Mouse (Mus musculus) myocyte (in vitro differentiated cells): ENCODE measurements around the gene Raph1. TPM values are rescaled to one million over a fixed set of nuclear protein-coding genes. Genes with fewer than 3 reads are reported as not detected.

Source experiments
- H3K27me3 ChIP-seq: one replicate; pipeline ENCODE4 v1.6.1; 2011; ENCODE audit not compliant: control insufficient read depth, insufficient read depth, insufficient read length
- H3K36me3 ChIP-seq: one replicate; pipeline ENCODE4 v1.6.1; 2011; ENCODE audit not compliant: control insufficient read depth, insufficient read depth
- H3K4me2 ChIP-seq: one replicate; pipeline ENCODE4 v1.6.1; 2011; ENCODE audit warnings: low read depth, control low read depth
- H3K4me3 ChIP-seq: one replicate; pipeline ENCODE4 v1.5.1; 2011; ENCODE audit warnings: mild to moderate bottlenecking, control low read depth, moderate library complexity
- H3K79me2 ChIP-seq: one replicate; pipeline ENCODE4 v1.6.1; 2011; ENCODE audit not compliant: control insufficient read depth, insufficient read depth
- H3ac ChIP-seq: one replicate; pipeline ENCODE4 v1.6.1; 2011; ENCODE audit not compliant: control insufficient read depth, insufficient read length
- CEBPB ChIP-seq: IDR thresholded peaks from 2 replicates; pipeline ENCODE4 v1.6.1; 2011; ENCODE audit warnings: mild to moderate bottlenecking, moderate library complexity; ENCODE audit not compliant: poor library complexity, insufficient read depth, severe bottlenecking
- E2F4 ChIP-seq: IDR thresholded peaks from one replicate; pipeline ENCODE4 v1.6.1; 2011; ENCODE audit warnings: mild to moderate bottlenecking, control low read depth, moderate library complexity; ENCODE audit not compliant: insufficient read depth
- MAX ChIP-seq: IDR thresholded peaks from one replicate; pipeline ENCODE4 v1.6.1; 2011; ENCODE audit warnings: low read depth, mild to moderate bottlenecking, control low read depth
- MYOD1 ChIP-seq, 3 experiments: IDR thresholded peaks; one replicate each; pipeline ENCODE4 v1.6.1; 2011; ENCODE audit warnings: control low read depth in 2 of 3, low read depth in 2 of 3, mild to moderate bottlenecking in 2 of 3, moderate library complexity in 1 of 3; ENCODE audit not compliant: insufficient read length in 2 of 3, control insufficient read depth in 1 of 3
- MYOG ChIP-seq, 3 experiments: IDR thresholded peaks; one replicate each; pipeline ENCODE4 v1.6.1; 2011; ENCODE audit warnings: control low read depth in 2 of 3, low read depth in 2 of 3, mild to moderate bottlenecking in 2 of 3; ENCODE audit not compliant: insufficient read length in 2 of 3, control insufficient read depth in 1 of 3, insufficient read depth in 1 of 3
- POLR2A ChIP-seq: IDR thresholded peaks from one replicate; pipeline ENCODE4 v1.6.1; 2011; ENCODE audit warnings: low read depth, mild to moderate bottlenecking, control low read depth, moderate library complexity; ENCODE audit not compliant: insufficient read length
- POLR2AphosphoS2 ChIP-seq: IDR thresholded peaks from one replicate; pipeline ENCODE4 v1.6.1; 2011; ENCODE audit warnings: low read depth, control low read depth; ENCODE audit not compliant: insufficient read length
- REST ChIP-seq: IDR thresholded peaks from one replicate; pipeline ENCODE4 v1.6.1; 2011; ENCODE audit warnings: mild to moderate bottlenecking, control low read depth, moderate library complexity; ENCODE audit not compliant: insufficient read depth, insufficient read length
- SRF ChIP-seq: IDR thresholded peaks from one replicate; pipeline ENCODE4 v1.6.1; 2011; ENCODE audit warnings: low read depth; ENCODE audit not compliant: control insufficient read depth, insufficient read length
- TCF12 ChIP-seq: IDR thresholded peaks from one replicate; pipeline ENCODE4 v1.6.1; 2011; ENCODE audit warnings: mild to moderate bottlenecking, control low read depth; ENCODE audit not compliant: poor library complexity, insufficient read depth, severe bottlenecking
- TCF3 ChIP-seq: IDR thresholded peaks from one replicate; pipeline ENCODE4 v1.6.1; 2011; ENCODE audit warnings: low read depth, control low read depth; ENCODE audit not compliant: insufficient read length
- USF1 ChIP-seq: IDR thresholded peaks from one replicate; pipeline ENCODE4 v1.6.1; 2011; ENCODE audit warnings: low read depth, mild to moderate bottlenecking, control low read depth, moderate library complexity
- polyA plus RNA-seq: library from polyadenylated mRNA; unstranded; fragments of >200 nt; fragmentation: generic; extraction: Trizol; gene quantifications from one replicate; pipeline ENCODE4 v1.2.1, GENCODE M21; 2012; ENCODE audit warnings: missing spikeins

Raph1 gene
- polyA plus RNA-seq, 1 experiment, result 7.4 TPM

- no peaks in the 10 kb centered on the region for H3K79me2 ChIP-seq
- no peak overlapping the region for H3K4me3 ChIP-seq
- TF ChIP-seq MAX (no peak), POLR2A (no peak), USF1 (no peak), TCF3 (no peak), MYOD1 (IDR thresholded peaks at IDR 0.05; ENCODE audit: control insufficient read depth in 1 of 3, insufficient read length in 2 of 3, low read depth in 2 of 3) (no peak), MYOG (IDR thresholded peaks at IDR 0.05; ENCODE audit: control insufficient read depth in 1 of 3, insufficient read depth in 1 of 3, insufficient read length in 2 of 3, low read depth in 2 of 3) (no peak), REST (no peak), TCF12 (no peak), SRF (no peak), POLR2AphosphoS2 (no peak), E2F4 (no peak)
- H3ac ChIP-seq, result no peak overlapping the region
- H3K4me2 ChIP-seq, result no peak overlapping the region
- peaks cover 71% of the 10 kb centered on the region for H3K36me3 ChIP-seq
- no peaks in the 10 kb centered on the region for H3K27me3 ChIP-seq
Observed at GRCm38 (mm10) chr1:60492404-60492803, 74.5 kb downstream of the Raph1 start.

GRCm38 (mm10) chr1:60490510-60490909 is 76.4 kb downstream of the Raph1 start:
- no peaks in the 10 kb centered on the region for H3K27me3 ChIP-seq
- H3K36me3 ChIP-seq, result peaks cover 61% of the 10 kb centered on the region
- no peak overlapping the region for H3K4me3 ChIP-seq
- no peak overlapping the region for H3ac ChIP-seq
- H3K79me2 ChIP-seq, result no peaks in the 10 kb centered on the region
- no peak for TF ChIP-seq MYOD1 (IDR thresholded peaks at IDR 0.05; ENCODE audit: control insufficient read depth in 1 of 3, insufficient read length in 2 of 3, low read depth in 2 of 3)
- no peak for TF ChIP-seq POLR2AphosphoS2
- no peak for TF ChIP-seq E2F4
- TF ChIP-seq POLR2A, result no peak
- TF ChIP-seq MYOG (IDR thresholded peaks at IDR 0.05; ENCODE audit: control insufficient read depth in 1 of 3, insufficient read depth in 1 of 3, insufficient read length in 2 of 3, low read depth in 2 of 3), result no peak
- TF ChIP-seq USF1, result no peak
- TF ChIP-seq SRF, result no peak
- no peak for TF ChIP-seq TCF12
- no peak for TF ChIP-seq TCF3
- TF ChIP-seq CEBPB, result no peak
- TF ChIP-seq REST, result no peak
- no peak for TF ChIP-seq MAX
- no peak overlapping the region for H3K4me2 ChIP-seq

- TF ChIP-seq POLR2AphosphoS2 (no peak), POLR2A (no peak), SRF (no peak), TCF12 (no peak), MYOD1 (IDR thresholded peaks at IDR 0.05; ENCODE audit: control insufficient read depth in 1 of 3, insufficient read length in 2 of 3, low read depth in 2 of 3) (no peak), USF1 (no peak), MAX (no peak), REST (no peak), TCF3 (no peak), E2F4 (no peak), MYOG (IDR thresholded peaks at IDR 0.05; ENCODE audit: control insufficient read depth in 1 of 3, insufficient read depth in 1 of 3, insufficient read length in 2 of 3, low read depth in 2 of 3) (no peak), CEBPB (no peak)
- H3K79me2 ChIP-seq, result no peaks in the 10 kb centered on the region
- no peaks in the 10 kb centered on the region for H3K27me3 ChIP-seq
- H3ac ChIP-seq, result no peak overlapping the region
- H3K4me2 ChIP-seq, result no peak overlapping the region
- peaks cover 53% of the 10 kb centered on the region for H3K36me3 ChIP-seq
- no peak overlapping the region for H3K4me3 ChIP-seq
Observed at GRCm38 (mm10) chr1:60489660-60490059, 77.2 kb downstream of the Raph1 start.

- H3ac ChIP-seq, result no peak overlapping the region
- peaks cover 52% of the 10 kb centered on the region for H3K36me3 ChIP-seq
- H3K79me2 ChIP-seq, result no peaks in the 10 kb centered on the region
- H3K4me2 ChIP-seq, result no peak overlapping the region
- no peaks in the 10 kb centered on the region for H3K27me3 ChIP-seq
- TF ChIP-seq TCF3 (no peak), TCF12 (no peak), MYOD1 (IDR thresholded peaks at IDR 0.05; ENCODE audit: control insufficient read depth in 1 of 3, insufficient read length in 2 of 3, low read depth in 2 of 3) (no peak), CEBPB (no peak), REST (no peak), E2F4 (no peak), SRF (no peak), POLR2A (no peak), MYOG (IDR thresholded peaks at IDR 0.05; ENCODE audit: control insufficient read depth in 1 of 3, insufficient read depth in 1 of 3, insufficient read length in 2 of 3, low read depth in 2 of 3) (no peak), MAX (no peak), USF1 (no peak), POLR2AphosphoS2 (no peak)
- H3K4me3 ChIP-seq, result no peak overlapping the region
Observed at GRCm38 (mm10) chr1:60488635-60489034, 78.3 kb downstream of the Raph1 start.
